Mouse (Mus musculus): ENCODE results near the gene Sptb. TPM values are rescaled to one million over a fixed set of nuclear protein-coding genes. Genes with fewer than 3 reads are reported as not detected.

Gene Sptb
- polyA plus RNA-seq, 1 experiment from 2014 or later, result 1.3 TPM

DNA sequence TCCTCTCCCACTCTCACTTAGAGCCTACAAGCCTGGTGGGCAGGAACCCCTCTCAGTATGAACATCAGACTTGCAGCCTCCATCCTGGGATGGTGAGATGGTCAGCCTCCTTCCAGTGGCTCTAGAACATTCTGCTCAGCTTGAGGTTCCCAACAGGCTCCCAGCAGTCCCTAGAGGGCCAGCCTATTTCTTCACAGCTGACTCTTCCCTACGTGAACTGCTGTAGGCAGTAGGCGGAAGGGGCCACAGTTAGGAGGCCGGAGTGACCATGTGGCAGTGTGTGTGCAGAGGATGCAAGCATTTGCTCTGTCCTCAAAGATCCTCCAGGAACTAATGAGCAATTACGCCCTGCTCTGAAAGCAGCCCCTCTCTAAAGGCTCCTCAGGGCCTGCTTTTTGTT is 92.2 kb downstream of the Sptb start:
- no peak for ATAC-seq (ENCODE audit: low read depth)
- Histone ChIP-seq H3K27me3 (ENCODE audit: control insufficient read depth, insufficient read depth, low read depth, low read length) (no peaks in the 10 kb centered on the region), H3K9ac (ENCODE audit: low read length) (no peak overlapping the region), H3K4me2 (ENCODE audit: low read depth, low read length) (no peak overlapping the region), H3K4me3 (ENCODE audit: low read length) (no peak overlapping the region), H3K4me1 (replicated peaks; ENCODE audit: control insufficient read depth, insufficient read depth, low read length) (no peaks in the 10 kb centered on the region), H3K27ac (ENCODE audit: low read length) (no peak overlapping the region), H3K9me3 (ENCODE audit: control insufficient read depth, low read length) (no peaks in the 10 kb centered on the region), H3K36me3 (ENCODE audit: control insufficient read depth, insufficient read depth, low read length) (no peaks in the 10 kb centered on the region)
- WGBS, result 82% methylated on average over 4 of the region's 4 CpGs

DNA sequence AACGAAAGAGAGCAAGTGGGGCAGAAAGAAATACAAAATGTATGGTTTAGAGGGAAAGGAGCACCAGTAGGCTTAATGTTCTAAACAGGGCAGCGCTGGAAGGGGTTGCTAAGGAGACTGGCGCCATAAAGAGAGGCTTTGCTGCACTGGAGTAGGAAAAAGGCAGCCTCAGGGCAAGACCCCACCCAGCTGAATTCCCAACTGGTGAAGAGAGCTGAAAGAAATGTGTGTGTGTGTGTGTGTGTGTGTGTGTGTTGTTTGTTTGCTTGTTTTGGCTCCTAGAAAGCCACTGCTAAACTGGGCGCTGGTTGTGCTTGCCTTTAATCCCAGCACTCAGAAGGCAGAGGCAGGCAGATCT is 94.8 kb downstream of the Sptb start:
- no peaks in the 10 kb centered on the region for H3K9me3 ChIP-seq (ENCODE audit: control insufficient read depth, low read length)
- no peak overlapping the region for H3K27ac ChIP-seq (ENCODE audit: low read length)
- WGBS, result 75% methylated on average over 4 of the region's 4 CpGs

DNA sequence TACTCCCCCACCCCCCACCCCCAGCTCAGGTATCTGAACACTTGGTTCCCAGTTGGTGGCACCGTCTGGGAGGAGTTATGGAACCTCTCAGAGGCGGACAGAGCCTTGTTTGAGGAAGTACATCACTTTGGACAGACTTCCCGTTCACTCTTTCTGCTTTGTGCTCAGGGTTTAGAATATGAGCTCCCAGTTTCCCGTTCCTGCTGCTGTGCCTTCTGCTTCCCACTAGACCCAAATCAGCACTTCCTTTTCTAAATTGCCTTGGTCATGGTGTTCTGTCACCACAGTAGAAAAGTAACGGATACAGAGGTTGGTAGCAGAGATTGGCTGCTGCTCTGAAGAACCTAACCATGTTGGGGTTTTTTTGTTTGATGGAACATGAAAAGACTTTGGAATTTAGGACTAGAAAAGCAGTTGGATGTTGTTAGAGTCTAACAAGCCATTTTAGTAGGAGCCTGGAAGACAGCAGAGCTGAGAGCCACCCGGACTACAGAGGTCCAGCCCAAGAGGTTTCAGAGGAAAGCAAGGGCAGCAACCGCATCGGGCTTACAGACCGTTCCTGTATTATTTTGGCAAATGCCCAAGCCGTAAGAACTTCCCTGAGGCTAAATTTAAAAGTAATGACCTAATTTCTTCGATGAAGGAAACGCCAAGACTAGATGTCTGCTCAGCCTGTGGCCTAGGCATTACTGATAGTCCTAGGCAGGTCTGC is 95.3 kb downstream of the Sptb start:
- no peak overlapping the region for H3K9ac ChIP-seq (ENCODE audit: low read length)
- no peaks in the 10 kb centered on the region for H3K27me3 ChIP-seq (ENCODE audit: control insufficient read depth, insufficient read depth, low read depth, low read length)

More for the DNA sequence above, 94.8 kb downstream of the Sptb start:
- Histone ChIP-seq H3K27me3 (ENCODE audit: control insufficient read depth, insufficient read depth, low read depth, low read length) (no peaks in the 10 kb centered on the region), H3K4me2 (ENCODE audit: low read depth, low read length) (no peak overlapping the region), H3K4me1 (replicated peaks; ENCODE audit: control insufficient read depth, insufficient read depth, low read length) (no peaks in the 10 kb centered on the region), H3K9ac (ENCODE audit: low read length) (no peak overlapping the region), H3K36me3 (ENCODE audit: control insufficient read depth, insufficient read depth, low read length) (no peaks in the 10 kb centered on the region), H3K4me3 (ENCODE audit: low read length) (no peak overlapping the region)
- no peak for ATAC-seq (ENCODE audit: low read depth)

DNA sequence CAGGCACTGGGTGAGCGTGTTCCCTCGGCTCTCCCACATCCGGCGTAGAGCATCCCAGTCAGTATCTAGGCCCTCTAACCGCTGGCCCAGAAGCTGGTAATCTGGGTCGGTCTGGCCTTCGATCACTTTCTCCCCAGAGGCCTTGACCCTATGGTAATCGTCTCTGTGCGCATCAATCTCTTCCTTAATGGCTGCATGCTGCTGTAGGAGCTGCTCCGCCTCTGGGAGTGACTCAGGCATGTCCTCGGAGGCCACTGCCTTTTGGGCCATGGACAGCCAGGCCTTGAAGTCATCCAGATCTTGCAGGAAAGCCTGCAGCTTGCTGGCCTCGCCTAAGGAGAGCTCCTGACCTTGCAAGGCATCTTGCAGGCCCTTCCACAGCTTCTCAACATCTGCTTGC is 97.7 kb downstream of the Sptb start:
- no peak overlapping the region for H3K4me3 ChIP-seq (ENCODE audit: low read length)
- no peaks in the 10 kb centered on the region for H3K9me3 ChIP-seq (ENCODE audit: control insufficient read depth, low read length)
- no peaks in the 10 kb centered on the region for H3K36me3 ChIP-seq (ENCODE audit: control insufficient read depth, insufficient read depth, low read length)
- no peak overlapping the region for H3K4me2 ChIP-seq (ENCODE audit: low read depth, low read length)
- ATAC-seq (ENCODE audit: low read depth), result no peak
- no peaks in the 10 kb centered on the region for H3K4me1 ChIP-seq (replicated peaks; ENCODE audit: control insufficient read depth, insufficient read depth, low read length)
- H3K9ac ChIP-seq (ENCODE audit: low read length), result no peak overlapping the region
- WGBS, result 78% methylated on average over 12 of the region's 12 CpGs
- no peak overlapping the region for H3K27ac ChIP-seq (ENCODE audit: low read length)
- no peaks in the 10 kb centered on the region for H3K27me3 ChIP-seq (ENCODE audit: control insufficient read depth, insufficient read depth, low read depth, low read length)

More for the DNA sequence above, 95.3 kb downstream of the Sptb start:
- Histone ChIP-seq H3K9me3 (ENCODE audit: control insufficient read depth, low read length) (no peaks in the 10 kb centered on the region), H3K27ac (ENCODE audit: low read length) (no peak overlapping the region), H3K36me3 (ENCODE audit: control insufficient read depth, insufficient read depth, low read length) (no peaks in the 10 kb centered on the region), H3K4me1 (replicated peaks; ENCODE audit: control insufficient read depth, insufficient read depth, low read length) (no peaks in the 10 kb centered on the region), H3K4me3 (ENCODE audit: low read length) (no peak overlapping the region), H3K4me2 (ENCODE audit: low read depth, low read length) (no peak overlapping the region)
- 47% methylated on average over 12 of the region's 12 CpGs for WGBS
- ATAC-seq (ENCODE audit: low read depth), result no peak

DNA sequence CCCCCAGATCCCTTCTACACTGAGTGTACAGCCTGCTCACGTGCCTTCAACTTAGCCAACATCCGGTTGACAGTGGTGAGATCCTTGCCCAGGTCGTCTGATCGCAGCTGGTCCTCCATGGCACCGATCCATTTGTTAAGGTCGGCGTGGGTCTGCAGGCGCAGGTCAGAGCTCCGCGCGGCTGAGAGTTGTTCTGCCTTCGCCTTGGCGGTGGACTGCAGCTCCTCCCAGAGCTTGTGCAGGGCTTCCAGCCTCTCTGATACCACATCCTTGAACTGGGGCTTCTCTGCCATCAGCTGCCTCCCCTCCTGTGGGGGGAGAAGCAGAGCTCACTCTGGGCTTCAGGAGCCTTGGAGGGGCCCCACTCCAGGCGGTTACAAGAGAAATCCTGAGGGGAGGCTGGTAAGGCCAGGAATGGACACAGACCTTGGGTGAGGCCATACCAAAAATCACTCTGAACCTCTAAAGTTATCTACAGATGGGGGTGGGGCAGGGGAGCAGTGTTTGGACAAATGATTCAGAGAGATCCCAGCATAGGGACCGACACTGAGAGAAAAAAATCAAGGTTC is 101.3 kb downstream of the Sptb start:
- H3K9ac ChIP-seq (ENCODE audit: low read length), result no peak overlapping the region
- WGBS, result 59% methylated on average over 15 of the region's 15 CpGs
- H3K9me3 ChIP-seq (ENCODE audit: control insufficient read depth, low read length), result no peaks in the 10 kb centered on the region
- no peak overlapping the region for H3K4me2 ChIP-seq (ENCODE audit: low read depth, low read length)
- no peak for ATAC-seq (ENCODE audit: low read depth)
- H3K36me3 ChIP-seq (ENCODE audit: control insufficient read depth, insufficient read depth, low read length), result no peaks in the 10 kb centered on the region
- no peak overlapping the region for H3K27ac ChIP-seq (ENCODE audit: low read length)
- H3K27me3 ChIP-seq (ENCODE audit: control insufficient read depth, insufficient read depth, low read depth, low read length), result no peaks in the 10 kb centered on the region
- H3K4me3 ChIP-seq (ENCODE audit: low read length), result no peak overlapping the region
- H3K4me1 ChIP-seq (replicated peaks; ENCODE audit: control insufficient read depth, insufficient read depth, low read length), result no peaks in the 10 kb centered on the region

DNA sequence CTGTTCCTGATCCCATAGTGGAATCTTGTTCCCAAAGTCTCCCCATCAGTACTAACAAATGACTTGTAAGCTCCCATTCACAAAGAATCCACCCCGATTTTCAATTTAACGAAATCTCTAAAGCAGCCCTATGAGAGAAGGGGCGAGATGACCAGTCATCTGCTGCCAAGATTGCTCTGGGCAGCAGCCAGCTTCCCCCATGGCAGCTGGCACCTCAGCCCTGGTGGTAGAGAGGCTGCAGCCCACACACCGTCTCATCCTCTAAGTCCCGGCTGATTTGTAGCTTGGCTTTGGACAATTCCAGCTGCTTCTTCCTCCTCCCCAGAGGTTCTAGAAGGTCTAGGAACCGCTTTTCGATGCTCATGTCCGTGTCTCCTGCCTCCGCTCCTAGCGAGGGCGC is 102.1 kb downstream of the Sptb start:
- no peak overlapping the region for H3K4me2 ChIP-seq (ENCODE audit: low read depth, low read length)
- H3K4me1 ChIP-seq (replicated peaks; ENCODE audit: control insufficient read depth, insufficient read depth, low read length), result no peaks in the 10 kb centered on the region
- H3K9me3 ChIP-seq (ENCODE audit: control insufficient read depth, low read length), result no peaks in the 10 kb centered on the region
- H3K9ac ChIP-seq (ENCODE audit: low read length), result no peak overlapping the region
- no peak for ATAC-seq (ENCODE audit: low read depth)
- no peak overlapping the region for H3K4me3 ChIP-seq (ENCODE audit: low read length)
- no peak overlapping the region for H3K27ac ChIP-seq (ENCODE audit: low read length)
- H3K36me3 ChIP-seq (ENCODE audit: control insufficient read depth, insufficient read depth, low read length), result no peaks in the 10 kb centered on the region
- WGBS, result 71% methylated on average over 11 of the region's 11 CpGs
- no peaks in the 10 kb centered on the region for H3K27me3 ChIP-seq (ENCODE audit: control insufficient read depth, insufficient read depth, low read depth, low read length)

DNA sequence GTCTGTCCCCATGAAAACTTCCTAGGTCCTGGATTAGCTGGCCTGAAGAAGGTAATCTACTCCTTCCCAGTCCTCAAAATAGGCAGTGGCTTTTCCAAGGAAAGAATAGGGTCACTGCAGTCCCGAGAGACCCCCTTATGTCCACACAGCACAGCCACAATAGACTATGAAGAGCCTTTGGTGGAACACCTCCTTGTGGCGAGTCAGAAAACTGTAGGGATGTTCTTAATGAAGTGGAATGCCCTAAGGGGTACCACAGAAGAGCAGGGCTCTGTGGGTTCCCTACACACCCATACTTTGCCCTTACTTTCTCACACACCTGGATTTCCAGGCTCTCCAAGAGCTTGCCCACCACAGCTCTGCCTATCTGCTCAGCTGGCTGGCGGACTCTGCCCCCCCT is 104.5 kb downstream of the Sptb start:
- no peak overlapping the region for H3K4me2 ChIP-seq (ENCODE audit: low read depth, low read length)
- no peaks in the 10 kb centered on the region for H3K4me1 ChIP-seq (replicated peaks; ENCODE audit: control insufficient read depth, insufficient read depth, low read length)
- ATAC-seq (ENCODE audit: low read depth), result no peak
- no peak overlapping the region for H3K27ac ChIP-seq (ENCODE audit: low read length)
- WGBS, result 59% methylated on average over 3 of the region's 3 CpGs
- no peaks in the 10 kb centered on the region for H3K27me3 ChIP-seq (ENCODE audit: control insufficient read depth, insufficient read depth, low read depth, low read length)
- no peak overlapping the region for H3K4me3 ChIP-seq (ENCODE audit: low read length)
- H3K36me3 ChIP-seq (ENCODE audit: control insufficient read depth, insufficient read depth, low read length), result no peaks in the 10 kb centered on the region
- H3K9ac ChIP-seq (ENCODE audit: low read length), result no peak overlapping the region
- H3K9me3 ChIP-seq (ENCODE audit: control insufficient read depth, low read length), result no peaks in the 10 kb centered on the region

DNA sequence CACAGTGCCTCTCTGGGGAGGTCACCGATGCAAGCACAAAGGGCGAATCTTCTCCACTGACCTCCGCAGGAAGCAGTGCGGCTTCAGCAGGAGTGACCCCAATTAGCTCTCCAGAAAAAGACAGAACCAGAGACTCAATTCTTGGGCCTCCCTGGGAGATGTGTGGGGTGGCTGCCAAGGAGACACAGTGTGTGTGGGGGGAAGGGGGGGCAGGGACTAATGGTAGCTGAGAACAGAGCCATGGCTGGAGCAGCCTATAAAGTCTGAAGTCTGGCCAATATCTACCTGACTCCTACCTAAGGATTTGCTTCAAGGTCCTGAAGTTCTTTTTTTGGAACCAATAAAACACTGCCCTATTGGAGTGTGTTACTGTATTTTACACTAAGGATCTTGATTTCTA is 105.8 kb downstream of the Sptb start:
- Histone ChIP-seq H3K9ac (ENCODE audit: low read length) (no peak overlapping the region), H3K4me2 (ENCODE audit: low read depth, low read length) (no peak overlapping the region), H3K4me3 (ENCODE audit: low read length) (no peak overlapping the region), H3K27ac (ENCODE audit: low read length) (no peak overlapping the region), H3K9me3 (ENCODE audit: control insufficient read depth, low read length) (no peaks in the 10 kb centered on the region), H3K27me3 (ENCODE audit: control insufficient read depth, insufficient read depth, low read depth, low read length) (no peaks in the 10 kb centered on the region), H3K36me3 (ENCODE audit: control insufficient read depth, insufficient read depth, low read length) (no peaks in the 10 kb centered on the region), H3K4me1 (replicated peaks; ENCODE audit: control insufficient read depth, insufficient read depth, low read length) (no peaks in the 10 kb centered on the region)
- 86% methylated on average over 4 of the region's 4 CpGs for WGBS
- no peak for ATAC-seq (ENCODE audit: low read depth)

DNA sequence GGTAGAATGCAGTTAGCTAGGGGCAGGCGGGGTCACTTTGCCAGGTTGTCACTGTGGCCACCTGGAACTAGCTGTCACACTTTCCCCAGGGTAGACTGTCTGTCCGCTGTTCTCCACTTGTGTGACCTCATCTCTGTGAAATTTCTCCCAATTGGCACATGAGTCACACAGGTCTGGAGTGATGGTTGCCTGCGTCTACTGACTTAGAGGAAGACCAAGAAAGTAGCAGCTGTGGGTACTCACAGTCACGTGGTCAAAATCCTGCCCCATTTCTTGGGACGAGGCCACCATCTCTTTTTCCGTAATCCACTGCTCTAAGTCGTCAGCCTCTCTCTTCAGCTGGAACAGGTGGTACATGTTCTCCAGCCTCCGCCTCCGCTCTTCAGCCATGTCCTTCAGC is 106.6 kb downstream of the Sptb start:
- Histone ChIP-seq H3K27ac (ENCODE audit: low read length) (no peak overlapping the region), H3K36me3 (ENCODE audit: control insufficient read depth, insufficient read depth, low read length) (no peaks in the 10 kb centered on the region), H3K4me3 (ENCODE audit: low read length) (no peak overlapping the region), H3K9ac (ENCODE audit: low read length) (no peak overlapping the region), H3K4me2 (ENCODE audit: low read depth, low read length) (no peak overlapping the region), H3K4me1 (replicated peaks; ENCODE audit: control insufficient read depth, insufficient read depth, low read length) (no peaks in the 10 kb centered on the region), H3K9me3 (ENCODE audit: control insufficient read depth, low read length) (no peaks in the 10 kb centered on the region), H3K27me3 (ENCODE audit: control insufficient read depth, insufficient read depth, low read depth, low read length) (no peaks in the 10 kb centered on the region)
- 66% methylated on average over 9 of the region's 9 CpGs for WGBS
- no peak for ATAC-seq (ENCODE audit: low read depth)
